18 mouse cellular contexts compared by ENCODE assay signal in the genomic region with DNA sequence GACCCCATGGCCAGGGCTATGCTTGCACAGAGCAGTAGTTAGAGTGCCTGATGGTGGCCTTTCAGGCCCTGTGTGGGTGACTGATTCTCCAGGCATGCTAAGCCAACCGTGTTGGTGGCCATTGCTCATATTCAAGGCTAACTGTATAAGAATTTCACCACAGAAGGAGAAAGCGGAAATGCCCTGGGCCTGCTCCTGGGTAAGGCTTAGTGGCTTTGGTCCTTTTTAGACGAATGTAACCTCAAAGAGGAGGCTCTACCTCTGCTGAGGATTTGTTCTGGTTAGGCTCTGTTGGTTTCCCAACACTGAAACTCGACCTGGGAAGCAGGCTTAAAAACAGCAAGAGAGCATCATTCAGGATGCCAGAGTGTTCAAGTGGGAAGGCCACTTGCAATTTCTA. TPM values are rescaled to one million over a fixed set of nuclear protein-coding genes. Genes with fewer than 3 reads are reported as not detected.
"Had no signal": no experiment of that assay in that cellular context is flagged by ENCODE, and none has a peak within 500 bp of the region (broad histone marks: within the 10 kb centered on the region; RNA-seq: fewer than 3 reads in every experiment).

No protein-coding gene starts in this region.

- H3K4me1 ChIP-seq: liver, embryonic 13.5 days had no signal

- H3K27ac ChIP-seq: limb, embryonic 12.5 days; liver, embryonic 13.5 days; lung, embryonic 15.5 days; macrophage; midbrain, embryonic 12.5 days; stomach, embryonic 15.5 days had no signal

- H3K9me3 ChIP-seq: limb, embryonic 12.5 days; liver, embryonic 13.5 days; lung, embryonic 15.5 days; megakaryocyte, embryonic 14.5 days; midbrain, embryonic 12.5 days; stomach, embryonic 15.5 days had no signal

- H3K9ac ChIP-seq: limb, embryonic 12.5 days; liver, embryonic 13.5 days; liver, postnatal 0 days; lung, embryonic 15.5 days; midbrain, embryonic 12.5 days; stomach, embryonic 15.5 days had no signal

- H3K27me3 ChIP-seq: stomach, embryonic 15.5 days had no signal

- H3K4me2 ChIP-seq: limb, embryonic 12.5 days; liver, embryonic 13.5 days; lung, embryonic 15.5 days; midbrain, embryonic 12.5 days; stomach, embryonic 15.5 days had no signal

- H3K36me3 ChIP-seq: limb, embryonic 12.5 days; liver, embryonic 13.5 days; lung, embryonic 15.5 days; midbrain, embryonic 12.5 days; stomach, embryonic 15.5 days had no signal

- ATAC-seq: liver, postnatal 0 days had no signal

- DNase-seq: kidney, adult 18-20 months; kidney, postnatal 10 days; kidney, postnatal 4 days; liver; liver, embryonic 13.5 days; liver, postnatal 0 days; lung, postnatal 14 days; right cerebral cortex, postnatal 4 days; spleen, adult 18-20 months; thymus, adult 18-20 months; thymus, postnatal 14 days had no signal

- H3K4me3 ChIP-seq: limb, embryonic 12.5 days; liver, embryonic 13.5 days; lung, embryonic 15.5 days; megakaryocyte, embryonic 14.5 days; midbrain, embryonic 12.5 days; stomach, embryonic 15.5 days had no signal

RNA-seq across cellular contexts. Expression of a gene that starts 4.7 kb away (rescaled TPM):
- polyA plus RNA-seq: macrophage had no signal

RNA-seq across cellular contexts. Expression of a gene that starts 29.8 kb away (rescaled TPM):
- polyA plus RNA-seq: kidney, embryonic 14.5 days; limb, embryonic 12.5 days; liver, embryonic 13.5 days; liver, postnatal 0 days; macrophage had no signal
